Mouse (Mus musculus): ENCODE measurements around the gene Ptk7.
"Not testable (repeated sequence)": the region's sequence is repeated elsewhere in the genome, so short reads cannot be mapped to it uniquely, and the experiment has no call there.

Gene Ptk7

GRCm38 (mm10) chr17:46557321-46557720 is 72.0 kb downstream of the Ptk7 start:
- not testable (repeated sequence) for DNase-seq (ENCODE audit: low spot score in 2 of 2)

GRCm38 (mm10) chr17:46556584-46556945 is 72.7 kb downstream of the Ptk7 start:
- DNase-seq (ENCODE audit: low spot score in 2 of 2), result no peak

- DNase-seq (ENCODE audit: low spot score in 2 of 2), result peak; percentile 94 to 95
These were observed 73.4 kb downstream of the Ptk7 start, which contains the start of gene Srf for GRCm38 (mm10) chr17:46555673-46556583. Srf (minus strand) TSS chr17:46556175.

- DNase-seq (ENCODE audit: low spot score in 2 of 2), result peak; percentile 52 to 79
These were observed 74.2 kb downstream of the Ptk7 start for GRCm38 (mm10) chr17:46554977-46555672.

- DNase-seq (ENCODE audit: low spot score in 2 of 2), result no peak
These were observed 74.7 kb downstream of the Ptk7 start for GRCm38 (mm10) chr17:46554646-46554976.

GRCm38 (mm10) chr17:46553926-46554325 is 75.4 kb downstream of the Ptk7 start:
- no peak for DNase-seq (ENCODE audit: low spot score in 2 of 2)

- no peak for DNase-seq (ENCODE audit: low spot score in 2 of 2)
These were observed 75.8 kb downstream of the Ptk7 start for GRCm38 (mm10) chr17:46553469-46553868.

- peak; percentile 49 to 73 for DNase-seq (ENCODE audit: low spot score in 2 of 2)
These were observed 76.4 kb downstream of the Ptk7 start for GRCm38 (mm10) chr17:46552841-46553423.

- DNase-seq (ENCODE audit: low spot score in 2 of 2), result no peak
These were observed 77.2 kb downstream of the Ptk7 start for GRCm38 (mm10) chr17:46552151-46552550.

- no peak for DNase-seq (ENCODE audit: low spot score in 2 of 2)
These were observed 77.9 kb downstream of the Ptk7 start for GRCm38 (mm10) chr17:46551369-46551768.

GRCm38 (mm10) chr17:46550904-46551303 is 78.4 kb downstream of the Ptk7 start:
- no peak for DNase-seq (ENCODE audit: low spot score in 2 of 2)

- no peak for DNase-seq (ENCODE audit: low spot score in 2 of 2)
These were observed 79.7 kb downstream of the Ptk7 start for GRCm38 (mm10) chr17:46549642-46550041.

- peak; percentile 56 to 76 for DNase-seq (ENCODE audit: low spot score in 2 of 2)
These were observed 80.1 kb downstream of the Ptk7 start for GRCm38 (mm10) chr17:46549193-46549592.

- DNase-seq (ENCODE audit: low spot score in 2 of 2), result no peak
These were observed 80.6 kb downstream of the Ptk7 start for GRCm38 (mm10) chr17:46548741-46549140.

GRCm38 (mm10) chr17:46547923-46548322 is 81.4 kb downstream of the Ptk7 start:
- DNase-seq (ENCODE audit: low spot score in 2 of 2), result no peak

- DNase-seq (ENCODE audit: low spot score in 2 of 2), result no peak
These were observed 82.3 kb downstream of the Ptk7 start for GRCm38 (mm10) chr17:46546995-46547394.

GRCm38 (mm10) chr17:46546591-46546990 is 82.7 kb downstream of the Ptk7 start:
- DNase-seq (ENCODE audit: low spot score in 2 of 2), result no peak

GRCm38 (mm10) chr17:46545813-46546564 is 83.3 kb downstream of the Ptk7 start, which contains the start of gene Cul9:
Cul9 (minus strand) TSS chr17:46546388.
- peak in 1 of 2 experiments; percentile 70 for DNase-seq (ENCODE audit: low spot score in 2 of 2)

GRCm38 (mm10) chr17:46543661-46544060 is 85.6 kb downstream of the Ptk7 start:
- no peak for DNase-seq (ENCODE audit: low spot score in 2 of 2)

- peak; percentile 68 to 90 for DNase-seq (ENCODE audit: low spot score in 2 of 2)
These were observed 103.6 kb downstream of the Ptk7 start for GRCm38 (mm10) chr17:46525579-46526307.

- peak in 1 of 2 experiments; percentile 60 for DNase-seq (ENCODE audit: low spot score in 2 of 2)
These were observed 104.2 kb downstream of the Ptk7 start for GRCm38 (mm10) chr17:46525065-46525464.
